Mouse (Mus musculus): ENCODE measurements at regions not wholly inside any gene's neighbourhood (a gene's known extent, or its start where the extent isn't known, plus 50 kb on each side); places are given as distances from the start of the nearest gene placed in this dataset.

- TF ChIP-seq CHD2 (IDR thresholded peaks at IDR 0.05; ENCODE audit: low read length) (no peak), CTCF (conservative IDR thresholded peaks at IDR 0.05 in 1 of 2, IDR thresholded peaks at IDR 0.05 in 1 of 2; ENCODE audit: low read depth in 2 of 2, low read length in 2 of 2) (no peak), POLR2A (IDR thresholded peaks at IDR 0.05; ENCODE audit: low read depth, low read length) (no peak), MAFK (IDR thresholded peaks at IDR 0.05; ENCODE audit: insufficient replicate concordance, low read length) (no peak), ZNF384 (IDR thresholded peaks at IDR 0.05; ENCODE audit: low read depth, low read length) (no peak)
Measured at GRCm38 (mm10) chr6:52418451-52419170, 105.3 kb downstream of the Evx1 start.

Measured in CH12.LX (cell line).